Mouse (Mus musculus) megakaryocyte, embryonic 14.5 days (primary cell): ENCODE measurements around the gene Slc35e1. TPM values are rescaled to one million over a fixed set of nuclear protein-coding genes. Genes with fewer than 3 reads are reported as not detected.
A peak's percentile ranks its signal among the peaks of the same experiment; 100 is the strongest.

Source experiments
- H3K27me3 ChIP-seq: replicated peaks from 2 replicates; pipeline ENCODE3; 2012; ENCODE audit warnings: inconsistent platforms
- H3K36me3 ChIP-seq: replicated peaks from 2 replicates; pipeline ENCODE3; 2012; ENCODE audit warnings: low read length, inconsistent platforms, mixed read lengths
- H3K4me1 ChIP-seq: 2 replicates; pipeline ENCODE4 v1.6.1; 2012; ENCODE audit warnings: inconsistent platforms
- H3K4me3 ChIP-seq: replicated peaks from 2 replicates; pipeline ENCODE3; 2012; ENCODE audit warnings: moderate library complexity, mild to moderate bottlenecking, inconsistent platforms
- H3K9me3 ChIP-seq: 2 replicates; pipeline ENCODE4 v1.6.1; 2012; ENCODE audit warnings: inconsistent platforms
- FLI1 ChIP-seq: IDR thresholded peaks from 2 replicates; pipeline ENCODE4 v1.6.1; 2012; ENCODE audit warnings: low read length, inconsistent platforms, mixed read lengths
- GATA1 ChIP-seq: IDR thresholded peaks from 3 replicates; pipeline ENCODE4 v1.6.1; 2012; ENCODE audit warnings: mixed read lengths, low read length, inconsistent platforms, borderline replicate concordance
- polyA plus RNA-seq: library from polyadenylated mRNA; stranded (reverse); fragments of >175 nt; gene quantifications from 2 replicates; pipeline ENCODE4 v1.2.3, GENCODE M21; 2012; ENCODE audit warnings: low replicate concordance; ENCODE audit not compliant: insufficient read depth

Slc35e1 gene
- polyA plus RNA-seq, 1 experiment, result 2.4 TPM

- TF ChIP-seq FLI1 (no peak), GATA1 (no peak)
- Histone ChIP-seq H3K4me3 (no peak overlapping the region), H3K36me3 (peaks cover 44% of the 10 kb centered on the region), H3K27me3 (no peaks in the 10 kb centered on the region), H3K9me3 (no peaks in the 10 kb centered on the region), H3K4me1 (peaks cover 96% of the 10 kb centered on the region)
Observed at GRCm38 (mm10) chr8:72504137-72504536, 11.7 kb upstream of the Slc35e1 start.

GRCm38 (mm10) chr8:72500521-72500931 is 8.1 kb upstream of the Slc35e1 start:
- Histone ChIP-seq H3K4me3 (no peak overlapping the region), H3K36me3 (peaks cover 75% of the 10 kb centered on the region), H3K27me3 (no peaks in the 10 kb centered on the region), H3K9me3 (no peaks in the 10 kb centered on the region), H3K4me1 (peaks cover 99% of the 10 kb centered on the region)
- TF ChIP-seq GATA1 (no peak), FLI1 (no peak)

GRCm38 (mm10) chr8:72499521-72500284 is 7.3 kb upstream of the Slc35e1 start:
- Histone ChIP-seq H3K4me1 (peaks cover 99% of the 10 kb centered on the region), H3K27me3 (no peaks in the 10 kb centered on the region), H3K9me3 (no peaks in the 10 kb centered on the region), H3K4me3 (no peak overlapping the region), H3K36me3 (peaks cover 82% of the 10 kb centered on the region)
- no peak for TF ChIP-seq GATA1

- Histone ChIP-seq H3K4me1 (peaks cover 99% of the 10 kb centered on the region), H3K9me3 (no peaks in the 10 kb centered on the region), H3K4me3 (no peak overlapping the region), H3K36me3 (peaks cover 82% of the 10 kb centered on the region), H3K27me3 (no peaks in the 10 kb centered on the region)
- TF ChIP-seq GATA1 (no peak), FLI1 (no peak)
Observed at GRCm38 (mm10) chr8:72498527-72498926, 6.1 kb upstream of the Slc35e1 start.

GRCm38 (mm10) chr8:72497911-72498310 is 5.5 kb upstream of the Slc35e1 start:
- H3K36me3 ChIP-seq, result peaks cover 76% of the 10 kb centered on the region

GRCm38 (mm10) chr8:72496217-72496616 is 3.8 kb upstream of the Slc35e1 start:
- H3K9me3 ChIP-seq, result no peaks in the 10 kb centered on the region
- H3K36me3 ChIP-seq, result peaks cover 64% of the 10 kb centered on the region
- no peaks in the 10 kb centered on the region for H3K27me3 ChIP-seq
- TF ChIP-seq GATA1 (no peak), FLI1 (no peak)
- H3K4me1 ChIP-seq, result peaks cover 88% of the 10 kb centered on the region
- no peak overlapping the region for H3K4me3 ChIP-seq

More at GRCm38 (mm10) chr8:72497911-72498310, 5.5 kb upstream of the Slc35e1 start:
- Histone ChIP-seq H3K27me3 (no peaks in the 10 kb centered on the region), H3K4me1 (peaks cover 97% of the 10 kb centered on the region), H3K9me3 (no peaks in the 10 kb centered on the region), H3K4me3 (no peak overlapping the region)
- TF ChIP-seq GATA1 (no peak), FLI1 (no peak)

- Histone ChIP-seq H3K27me3 (no peaks in the 10 kb centered on the region), H3K4me3 (peak overlapping the region; percentile 0), H3K36me3 (peaks cover 65% of the 10 kb centered on the region), H3K9me3 (no peaks in the 10 kb centered on the region), H3K4me1 (peaks cover 88% of the 10 kb centered on the region)
- TF ChIP-seq GATA1 (no peak), FLI1 (no peak)
Observed at GRCm38 (mm10) chr8:72495411-72496111, 3.1 kb upstream of the Slc35e1 start.

GRCm38 (mm10) chr8:72493381-72493780 is 967 bp upstream of the Slc35e1 start:
- Histone ChIP-seq H3K27me3 (no peaks in the 10 kb centered on the region), H3K4me1 (peaks cover 88% of the 10 kb centered on the region), H3K4me3 (peak overlapping the region; percentile 99), H3K36me3 (peaks cover 68% of the 10 kb centered on the region), H3K9me3 (no peaks in the 10 kb centered on the region)
- TF ChIP-seq FLI1 (no peak), GATA1 (no peak)

- no peaks in the 10 kb centered on the region for H3K27me3 ChIP-seq
- no peaks in the 10 kb centered on the region for H3K9me3 ChIP-seq
- H3K4me3 ChIP-seq, result peak overlapping the region; percentile 99
- peaks cover 71% of the 10 kb centered on the region for H3K36me3 ChIP-seq
- TF ChIP-seq GATA1 (no peak), FLI1 (no peak)
- peaks cover 88% of the 10 kb centered on the region for H3K4me1 ChIP-seq
Observed at GRCm38 (mm10) chr8:72492622-72493081, 238 bp upstream of the Slc35e1 start.

- Histone ChIP-seq H3K4me1 (peaks cover 88% of the 10 kb centered on the region), H3K27me3 (no peaks in the 10 kb centered on the region), H3K4me3 (peak overlapping the region; percentile 26), H3K36me3 (peaks cover 70% of the 10 kb centered on the region), H3K9me3 (no peaks in the 10 kb centered on the region)
- TF ChIP-seq FLI1, result no peak
- no peak for TF ChIP-seq GATA1
Observed at GRCm38 (mm10) chr8:72491017-72491416, 1.4 kb downstream of the Slc35e1 start.
